In the genomic region with DNA sequence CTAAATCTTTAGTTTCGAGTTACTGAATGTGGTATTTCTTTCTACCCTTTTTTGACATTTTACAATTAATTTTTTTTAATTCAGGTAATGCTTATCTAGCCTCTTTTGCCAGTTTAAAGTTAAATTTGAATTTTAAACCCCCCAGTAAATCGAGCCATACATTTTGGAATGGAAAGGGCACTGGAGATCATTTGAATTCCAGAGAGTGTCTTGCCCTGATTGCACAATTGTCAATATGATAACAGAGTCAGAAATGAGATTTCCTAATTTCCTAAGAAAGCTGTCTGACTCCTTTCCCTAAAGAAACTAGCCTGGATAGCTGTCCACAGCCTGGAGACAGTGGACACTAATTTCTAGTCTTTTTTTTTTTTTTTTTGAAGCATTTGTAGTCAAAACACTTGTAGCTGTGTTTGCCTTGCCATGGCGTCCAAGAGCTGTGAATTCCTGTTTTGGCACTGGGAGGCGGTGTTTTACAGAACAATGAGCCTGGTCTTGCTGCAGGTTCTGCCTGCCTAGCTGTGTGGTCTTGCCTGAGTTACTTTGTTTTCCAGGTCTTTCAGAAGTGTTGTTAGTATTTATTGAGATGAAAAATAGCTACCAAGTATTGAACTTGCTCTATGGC, we compare ENCODE assay signal across 8 mouse cellular contexts. TPM values are rescaled to one million over a fixed set of nuclear protein-coding genes. Genes with fewer than 3 reads are reported as not detected.
DNase-seq lines count a peak whose midpoint lies in the region; ATAC-seq and TF ChIP-seq lines count a peak whose summit lies in the region.
"Had no signal": no experiment of that assay in that cellular context is flagged by ENCODE, and none has a peak within 500 bp of the region (broad histone marks: within the 10 kb centered on the region; RNA-seq: fewer than 3 reads in every experiment).

No protein-coding gene starts in this region.

- H3K4me2 ChIP-seq in hindbrain, embryonic 11.5 days (replicated peaks; ENCODE audit: low read depth, low read length) = no peak overlapping the region

- no peaks in the 10 kb centered on the region for H3K4me1 ChIP-seq in ES-Bruce4 (ENCODE audit: control insufficient read depth, insufficient read depth, low read length)
- H3K4me1 ChIP-seq in hindbrain, embryonic 11.5 days (replicated peaks; ENCODE audit: control insufficient read depth, insufficient read depth, low read length) = no peaks in the 10 kb centered on the region; the same call in 1 of the 2 replicates

- DNase-seq in adipocyte (ENCODE audit: low spot score) = peak; percentile 89
- DNase-seq in fibroblast of lung, adult 2 months (ENCODE audit: low read depth) = peak; percentile 64
- peak; percentile 53 for DNase-seq in hindbrain, embryonic 11.5 days (ENCODE audit: low spot score)
- peak; percentile 64 to 69 for DNase-seq in layer of hippocampus, postnatal 10 days (ENCODE audit: low spot score in 2 of 2)
- peak; percentile 78 for DNase-seq in lung, postnatal 25 days (ENCODE audit: low spot score)
- DNase-seq in right cerebral cortex, postnatal 36 days (ENCODE audit: low spot score in 2 of 2) = peak; percentile 67 to 69

- H3K36me3 ChIP-seq in ES-Bruce4 (ENCODE audit: control insufficient read depth, insufficient read depth, low read length, poor library complexity, severe bottlenecking) = no peaks in the 10 kb centered on the region; the same call in 1 of the 2 replicates
- H3K36me3 ChIP-seq in hindbrain, embryonic 11.5 days (ENCODE audit: control insufficient read depth, insufficient read depth, low read length) = peaks cover 2% of the 10 kb centered on the region; the same call in 1 of the 2 replicates

- no peak for TF ChIP-seq POLR2A in ES-Bruce4 (IDR thresholded peaks at IDR 0.05; ENCODE audit: insufficient read depth, low read length)

- H3K27me3 ChIP-seq in ES-Bruce4 (ENCODE audit: control insufficient read depth, insufficient read depth, low read length, poor library complexity, severe bottlenecking) = no peaks in the 10 kb centered on the region
- H3K27me3 ChIP-seq in hindbrain, embryonic 11.5 days (ENCODE audit: control insufficient read depth, insufficient read depth, low read length) = no peaks in the 10 kb centered on the region

- no peak overlapping the region for H3K4me3 ChIP-seq in ES-Bruce4 (ENCODE audit: low read depth, low read length)
- H3K4me3 ChIP-seq in hindbrain, embryonic 11.5 days (ENCODE audit: low read depth, low read length) = no peak overlapping the region

- TF ChIP-seq CTCF in ES-Bruce4 (IDR thresholded peaks at IDR 0.05; ENCODE audit: low read depth, low read length) = peak; percentile 42

- no peak for TF ChIP-seq EP300 in ES-Bruce4 (IDR thresholded peaks at IDR 0.05; ENCODE audit: insufficient read depth, low read depth, low read length)

- no peak for ATAC-seq in hindbrain, embryonic 11.5 days (ENCODE audit: low FRiP score)

- H3K9me3 ChIP-seq in ES-Bruce4 (replicated peaks; ENCODE audit: control insufficient read depth, insufficient read depth, low read length, poor library complexity, severe bottlenecking) = no peaks in the 10 kb centered on the region
- no peaks in the 10 kb centered on the region for H3K9me3 ChIP-seq in hindbrain, embryonic 11.5 days (ENCODE audit: control insufficient read depth, low read length)

- H3K27ac ChIP-seq in ES-Bruce4 (ENCODE audit: insufficient read depth, low read length) = no peak overlapping the region
- no peak overlapping the region for H3K27ac ChIP-seq in hindbrain, embryonic 11.5 days (ENCODE audit: low read depth, low read length)

- H3K9ac ChIP-seq in ES-Bruce4 (ENCODE audit: low read depth, poor library complexity, severe bottlenecking) = no peak overlapping the region
- H3K9ac ChIP-seq in hindbrain, embryonic 11.5 days (ENCODE audit: low read depth, low read length) = no peak overlapping the region

- WGBS in hindbrain, embryonic 11.5 days = 56% methylated on average over 4 of the region's 4 CpGs

RNA-seq across cellular contexts. Expression of a gene that starts 1.6 kb away (rescaled TPM):
- 51.7 and 66.3 TPM in 2 replicates for polyA plus RNA-seq in ES-Bruce4 (2011; ENCODE audit: insufficient read depth, insufficient read length, low read depth, missing spikeins)
- polyA plus RNA-seq in hindbrain, embryonic 11.5 days (2014; fragmentation: Nextera tagmentation; extraction: Ambion mirVana) = 16.3 and 21.7 TPM in 2 replicates
- 10 to 100 TPM; 74.1 to 83.6 TPM for total RNA-seq in layer of hippocampus, postnatal 10 days (2021)

RNA-seq across cellular contexts. Expression of a gene that starts 7.6 kb away (rescaled TPM):
- polyA plus RNA-seq in ES-Bruce4 (2011; ENCODE audit: insufficient read depth, insufficient read length, low read depth, missing spikeins) = 182 and 223 TPM in 2 replicates
- polyA plus RNA-seq in hindbrain, embryonic 11.5 days (2014; fragmentation: Nextera tagmentation; extraction: Ambion mirVana) = 118 and 125 TPM in 2 replicates
- 100 to 1,000 TPM; 127 to 142 TPM for total RNA-seq in layer of hippocampus, postnatal 10 days (2021)

RNA-seq across cellular contexts. Expression of a gene that starts 47.7 kb away (rescaled TPM):
- not detected in 2 replicates for polyA plus RNA-seq in ES-Bruce4 (2011; ENCODE audit: insufficient read depth, insufficient read length, low read depth, missing spikeins)
- polyA plus RNA-seq in hindbrain, embryonic 11.5 days (2014; fragmentation: Nextera tagmentation; extraction: Ambion mirVana) = 0.68 TPM in 1 of 2 replicates, not detected in the other
- total RNA-seq in layer of hippocampus, postnatal 10 days (2021) = not detected
- polyA plus RNA-seq: gonadal fat pad, adult 2 months had no signal
